8 mouse cellular contexts compared by ENCODE assay signal in genomic region chr13:45963497-45964330, GRCm38 (mm10). TPM values are rescaled to one million over a fixed set of nuclear protein-coding genes. Genes with fewer than 3 reads are reported as not detected.
DNase-seq lines count a peak whose midpoint lies in the region; ATAC-seq and TF ChIP-seq lines count a peak whose summit lies in the region.

No protein-coding gene starts in this region.

- peak overlapping the region; percentile 85 for H3K4me2 ChIP-seq in forebrain, embryonic 11.5 days (ENCODE audit: low read depth, low read length, severe bottlenecking)
- peak overlapping the region; percentile 90 for H3K4me2 ChIP-seq in heart, embryonic 16.5 days (ENCODE audit: low read depth, low read length)
- H3K4me2 ChIP-seq in neural tube, embryonic 15.5 days = peak overlapping the region; percentile 92

- peak; percentile 75; the same call in 1 of the 2 replicates for TF ChIP-seq POLR2A in lung, adult 2 months (IDR thresholded peaks at IDR 0.05; ENCODE audit: borderline replicate concordance, extremely low read depth, low read depth, low read length)

- no peaks in the 10 kb centered on the region for H3K36me3 ChIP-seq in forebrain, embryonic 11.5 days (ENCODE audit: control insufficient read depth, insufficient read depth, low read length)
- H3K36me3 ChIP-seq in heart, embryonic 16.5 days (ENCODE audit: control insufficient read depth, insufficient read depth) = no peaks in the 10 kb centered on the region
- no peaks in the 10 kb centered on the region for H3K36me3 ChIP-seq in neural tube, embryonic 15.5 days

- peaks cover 3% of the 10 kb centered on the region; the same call in 1 of the 2 replicates for H3K27me3 ChIP-seq in forebrain, embryonic 11.5 days (ENCODE audit: control insufficient read depth, insufficient read depth, low read length)
- H3K27me3 ChIP-seq in heart, embryonic 16.5 days (ENCODE audit: control insufficient read depth, insufficient read depth, low read length) = no peaks in the 10 kb centered on the region
- H3K27me3 ChIP-seq in neural tube, embryonic 15.5 days (replicated peaks) = 0 out of 2 replicates have a peak, but pooled peaks cover 3% of the 10 kb centered on the region

- DNase-seq in forebrain, embryonic 11.5 days (ENCODE audit: low spot score) = peak; percentile 88
- peak; percentile 89 to 93 for DNase-seq in kidney, postnatal 36 days
- peak; percentile 87 for DNase-seq in lung, adult 2 months
- DNase-seq in testis, postnatal 10 days (ENCODE audit: low spot score) = peak; percentile 83

- H3K9ac ChIP-seq in forebrain, embryonic 11.5 days (ENCODE audit: low read length) = peak overlapping the region; percentile 88
- peak overlapping the region; percentile 89 for H3K9ac ChIP-seq in heart, embryonic 16.5 days (ENCODE audit: low read length)
- peak overlapping the region; percentile 83 for H3K9ac ChIP-seq in neural tube, embryonic 15.5 days (replicated peaks)

- no peaks in the 10 kb centered on the region for H3K9me3 ChIP-seq in forebrain, embryonic 11.5 days (ENCODE audit: control insufficient read depth, low read length)
- H3K9me3 ChIP-seq in heart, embryonic 16.5 days (replicated peaks; ENCODE audit: control insufficient read depth, low read length) = no peaks in the 10 kb centered on the region
- H3K9me3 ChIP-seq in neural tube, embryonic 15.5 days (replicated peaks) = no peaks in the 10 kb centered on the region

- under 1% methylated on average over 71 of the region's 95 CpGs for WGBS in forebrain, embryonic 11.5 days
- 1% methylated on average over 67 of the region's 95 CpGs for WGBS in heart, embryonic 16.5 days
- WGBS in lung, adult 2 months = under 1% methylated on average over 90 of the region's 95 CpGs
- WGBS in neural tube, embryonic 15.5 days = 0% methylated on average over 56 of the region's 95 CpGs

- H3K4me1 ChIP-seq in brown adipose tissue, adult 24 weeks (ENCODE audit: control insufficient read depth, insufficient read depth, insufficient read length, low read length) = peaks cover 7% of the 10 kb centered on the region; the same call in 1 of the 2 replicates
- H3K4me1 ChIP-seq in forebrain, embryonic 11.5 days (replicated peaks; ENCODE audit: control insufficient read depth, insufficient read depth, low read length) = peaks cover 25% of the 10 kb centered on the region
- peaks cover 43% of the 10 kb centered on the region for H3K4me1 ChIP-seq in heart, embryonic 16.5 days (ENCODE audit: control insufficient read depth, insufficient read depth, low read length)
- peaks cover 14% of the 10 kb centered on the region for H3K4me1 ChIP-seq in lung, adult 2 months (ENCODE audit: control insufficient read depth, insufficient read depth, low read length)
- peaks cover 48% of the 10 kb centered on the region for H3K4me1 ChIP-seq in neural tube, embryonic 15.5 days

- H3K4me3 ChIP-seq in brown adipose tissue, adult 24 weeks (ENCODE audit: insufficient read depth, low read depth, low read length) = peak overlapping the region; percentile 98
- H3K4me3 ChIP-seq in forebrain, embryonic 11.5 days (ENCODE audit: low read depth, low read length) = peak overlapping the region; percentile 82
- peak overlapping the region; percentile 79 for H3K4me3 ChIP-seq in heart, embryonic 16.5 days (ENCODE audit: low read length)
- peak overlapping the region; percentile 83 for H3K4me3 ChIP-seq in lung, adult 2 months (replicated peaks; ENCODE audit: extremely low read depth, low read depth, low read length)
- H3K4me3 ChIP-seq in neural tube, embryonic 15.5 days (replicated peaks) = peak overlapping the region; percentile 83

- H3K27ac ChIP-seq in brown adipose tissue, adult 24 weeks (replicated peaks; ENCODE audit: low read depth, low read length) = peak overlapping the region; percentile 94
- H3K27ac ChIP-seq in forebrain, embryonic 11.5 days (ENCODE audit: low read depth, low read length) = peak overlapping the region; percentile 87
- H3K27ac ChIP-seq in heart, embryonic 16.5 days (ENCODE audit: low read length) = peak overlapping the region; percentile 90
- peak overlapping the region; percentile 97 for H3K27ac ChIP-seq in neural tube, embryonic 15.5 days (replicated peaks)

- TF ChIP-seq CTCF in lung, adult 2 months (IDR thresholded peaks at IDR 0.05; ENCODE audit: insufficient read depth, low read length) = no peak

- ATAC-seq in CD4-positive, CD25-positive, alpha-beta regulatory T cell, adult 4 months = peak; percentile 27
- ATAC-seq in forebrain, embryonic 11.5 days (replicated peaks; ENCODE audit: low FRiP score) = peak; percentile 52
- peak; percentile 64 for ATAC-seq in heart, embryonic 16.5 days (replicated peaks; ENCODE audit: extremely low read depth, insufficient read depth, low FRiP score)
- ATAC-seq in neural tube, embryonic 15.5 days (ENCODE audit: low FRiP score) = peak; percentile 58

RNA-seq across cellular contexts. Expression of gene Atxn1, which starts 1.1 kb away (rescaled TPM):
- polyA plus RNA-seq in CD4-positive, CD25-positive, alpha-beta regulatory T cell, adult 4 months (2017; shearing (Covaris generic)) = 10 to 100 TPM; 26.0 to 31.6 TPM
- polyA plus RNA-seq in brown adipose tissue, adult 24 weeks (2012; ENCODE audit: insufficient read depth, insufficient read length, missing spikeins) = 7.0 and 7.2 TPM in 2 replicates
- polyA plus RNA-seq in forebrain, embryonic 11.5 days (2014; fragmentation: Nextera tagmentation; extraction: Ambion mirVana) = 2.2 and 3.3 TPM in 2 replicates
- polyA plus RNA-seq in heart, embryonic 16.5 days (2015; fragmentation: Nextera tagmentation; extraction: Ambion mirVana) = 7.2 and 7.7 TPM in 2 replicates
- 16.7 and 19.8 TPM in 2 replicates for polyA plus RNA-seq in lung, adult 2 months (2012; rRNA removed)
- 9.4 and 9.5 TPM in 2 replicates for polyA plus RNA-seq in neural tube, embryonic 15.5 days (2015; fragmentation: Nextera tagmentation; extraction: Ambion mirVana)

Comparison
In these comparisons a context has a peak if more than half of its experiments do, and no peak if none do; other contexts are left out.
1. Peak in every context shown above with its lines: DNase-seq, ATAC-seq, H3K4me3 ChIP-seq and H3K27ac ChIP-seq.